Mouse (Mus musculus): ENCODE data around the gene Zfp213. TPM values are rescaled to one million over a fixed set of nuclear protein-coding genes. Genes with fewer than 3 reads are reported as not detected.

Gene Zfp213
- polyA plus RNA-seq, 1 experiment: 8.7 TPM

DNA sequence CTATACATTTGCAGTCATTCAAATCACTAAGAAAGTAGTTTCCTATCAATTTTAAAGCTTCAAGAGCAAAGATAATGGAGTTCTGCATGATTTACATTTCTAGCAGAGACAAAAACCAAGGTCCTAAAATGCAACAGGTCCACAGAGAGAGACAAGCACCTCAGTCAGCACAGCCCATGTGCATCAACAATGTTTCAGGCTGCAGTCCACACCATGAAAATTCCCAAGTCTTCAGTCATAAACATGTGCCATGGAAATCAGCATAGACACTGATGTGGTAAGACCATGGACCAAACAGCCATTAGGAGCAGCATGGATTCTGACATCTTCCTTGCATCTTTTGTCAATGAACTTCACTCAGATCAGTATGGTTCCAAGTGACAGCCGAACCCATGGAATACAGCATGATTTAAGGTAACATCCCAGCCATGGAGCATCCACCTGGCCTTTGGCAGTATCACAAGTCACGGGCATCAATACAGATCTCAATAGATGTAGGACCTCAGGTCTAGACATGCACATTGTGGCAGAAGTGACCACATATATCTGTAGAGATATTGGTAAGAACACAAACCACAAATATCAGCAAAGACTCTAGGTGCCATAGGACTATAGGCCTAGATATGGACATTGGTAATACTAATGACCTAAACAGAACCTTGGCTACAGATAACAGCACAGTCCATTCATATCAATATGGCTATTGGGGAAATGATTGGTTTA is 45.2 kb downstream of the Zfp213 start:
- Histone ChIP-seq H3K4me1 (ENCODE audit: control insufficient read depth, insufficient read depth, low read length) (no peaks in the 10 kb centered on the region), H3K27ac (ENCODE audit: insufficient read depth, low read length) (no peak overlapping the region), H3K4me3 (ENCODE audit: insufficient read depth, low read length) (no peak overlapping the region)
- TF ChIP-seq CTCF (IDR thresholded peaks at IDR 0.05; ENCODE audit: extremely low read depth, insufficient read depth, low read length): no peak
- no peak for TF ChIP-seq POLR2A (IDR thresholded peaks at IDR 0.05; ENCODE audit: extremely low read depth, insufficient read depth, low read length)

Other genes with a start within 250 kb of the Zfp213 start
- gene Vmn2r115, start 220.5 kb downstream of the Zfp213 start, polyA plus RNA-seq (2012; rRNA removed): under 0.01 TPM in 1 of 2 replicates, not detected in the other
- not detected in 2 replicates for gene Vmn2r116, start 179.6 kb downstream of the Zfp213 start, polyA plus RNA-seq (2012; rRNA removed)
- gene Vmn2r117, start 84.5 kb downstream of the Zfp213 start, polyA plus RNA-seq (2012; rRNA removed): not detected in 2 replicates
- 27.2 and 28.5 TPM in 2 replicates for gene Zfp13, start 35.2 kb upstream of the Zfp213 start, polyA plus RNA-seq (2012; rRNA removed)
- 0.13 TPM in 1 of 2 replicates, not detected in the other for gene Zscan10, start 36.6 kb upstream of the Zfp213 start, polyA plus RNA-seq (2012; rRNA removed)
- gene Mmp25, start 81.0 kb upstream of the Zfp213 start, polyA plus RNA-seq (2012; rRNA removed): 0.23 and 0.28 TPM in 2 replicates
- gene Bicdl2, start 96.3 kb upstream of the Zfp213 start, polyA plus RNA-seq (2012; rRNA removed): 0.10 TPM in 1 of 2 replicates, not detected in the other
- gene Hcfc1r1, start 109.4 kb upstream of the Zfp213 start, polyA plus RNA-seq (2012; rRNA removed): 137 and 139 TPM in 2 replicates
- 8.5 and 8.8 TPM in 2 replicates for gene Thoc6, start 109.6 kb upstream of the Zfp213 start, polyA plus RNA-seq (2012; rRNA removed)
- gene Tnfrsf12a, start 113.2 kb upstream of the Zfp213 start, polyA plus RNA-seq (2012; rRNA removed): 2.7 and 4.2 TPM in 2 replicates
- gene Cldn6, start 115.0 kb upstream of the Zfp213 start, polyA plus RNA-seq (2012; rRNA removed): 0.09 TPM in 1 of 2 replicates, not detected in the other
- 0.13 and 0.21 TPM in 2 replicates for gene Cldn9, start 119.8 kb upstream of the Zfp213 start, polyA plus RNA-seq (2012; rRNA removed)
- gene 1520401A03Rik, start 158.5 kb upstream of the Zfp213 start, polyA plus RNA-seq (2012; rRNA removed): 0.21 TPM in 2 replicates
- gene Pkmyt1, start 162.1 kb upstream of the Zfp213 start, polyA plus RNA-seq (2012; rRNA removed): 10.3 and 10.6 TPM in 2 replicates
- gene Paqr4, start 176.6 kb upstream of the Zfp213 start, polyA plus RNA-seq (2012; rRNA removed): 61.8 and 65.7 TPM in 2 replicates
- gene Kremen2, start 181.6 kb upstream of the Zfp213 start, polyA plus RNA-seq (2012; rRNA removed): 0.85 and 0.96 TPM in 2 replicates
- gene Flywch1, start 207.4 kb upstream of the Zfp213 start, polyA plus RNA-seq (2012; rRNA removed): 257 and 259 TPM in 2 replicates
- gene Flywch2, start 221.8 kb upstream of the Zfp213 start, polyA plus RNA-seq (2012; rRNA removed): 27.2 and 28.8 TPM in 2 replicates
- 640 and 696 TPM in 2 replicates for gene Srrm2, start 226.3 kb upstream of the Zfp213 start, polyA plus RNA-seq (2012; rRNA removed)

All from cortical plate, adult 2 months (tissue).